Mouse (Mus musculus): ENCODE measurements at regions not wholly inside any gene's neighbourhood (a gene's known extent, or its start where the extent isn't known, plus 50 kb on each side); places are given as distances from the start of the nearest gene placed in this dataset.

DNA sequence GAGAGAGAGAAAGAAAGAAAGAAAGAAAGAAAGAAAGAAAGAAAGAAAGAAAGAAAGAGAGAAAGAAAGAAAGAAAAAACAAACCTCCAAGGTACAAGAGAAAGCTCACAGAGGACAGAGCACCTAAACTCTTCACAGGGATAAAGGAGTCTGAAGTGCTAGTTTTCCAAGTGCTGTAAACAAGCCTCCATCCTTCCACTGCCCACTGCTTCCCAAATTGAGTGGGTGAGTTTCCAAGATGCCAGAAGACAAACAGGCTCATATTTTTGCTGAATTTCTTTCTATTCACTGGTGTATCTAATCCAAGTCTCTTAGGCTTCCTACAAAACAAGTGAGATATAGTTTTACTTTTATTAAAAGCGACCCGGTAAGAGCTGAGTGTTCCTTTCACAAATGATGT lies 218.2 kb downstream of the Lmo4 start:
- TF ChIP-seq EP300 (IDR thresholded peaks at IDR 0.05), result no peak
- TF ChIP-seq CTCF (IDR thresholded peaks at IDR 0.05), result no peak

All from lung, postnatal 0 days (tissue).